Mouse (Mus musculus) lung, postnatal 0 days (tissue): ENCODE measurements around the gene Inpp5f.
"Not testable (repeated sequence)": the region's sequence is repeated elsewhere in the genome, so short reads cannot be mapped to it uniquely, and the experiment has no call there.

ENCODE experiments used
- CTCF ChIP-seq: IDR thresholded peaks from 2 replicates; pipeline ENCODE4 v1.5.1; 2016; ENCODE audit warnings: antibody characterized with exemption, mild to moderate bottlenecking
- EP300 ChIP-seq: IDR thresholded peaks from 2 replicates; pipeline ENCODE4 v1.6.1; 2016; ENCODE audit warnings: antibody characterized with exemption, mild to moderate bottlenecking, control low read depth

DNA sequence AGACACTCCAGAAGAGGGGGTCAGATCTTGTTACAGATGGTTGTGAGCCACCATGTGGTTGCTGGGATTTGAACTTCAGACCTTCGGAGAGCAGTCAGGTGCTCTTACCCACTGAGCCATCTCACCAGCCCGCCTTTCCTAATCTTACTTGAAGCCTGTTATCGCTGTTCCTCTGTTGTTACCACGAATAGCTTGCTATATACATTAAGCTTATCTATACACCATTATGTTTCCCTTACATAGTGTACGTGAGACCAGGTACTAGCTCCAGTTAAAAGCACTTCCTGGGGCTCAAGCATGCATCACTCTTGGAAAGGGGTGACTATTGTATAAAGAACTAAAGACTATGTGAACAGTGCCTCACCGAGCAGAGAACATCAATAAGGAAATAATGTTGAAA, 88.8 kb downstream of the Inpp5f start:
- TF ChIP-seq CTCF, EP300: not testable (repeated sequence)
